Mouse (Mus musculus) E14TG2a.4 (cell line): ENCODE results near the gene Gabarapl2.

Experiments used
- CTCF ChIP-seq: conservative IDR thresholded peaks from 2 replicates; pipeline ENCODE4 v1.5.1; 2014; ENCODE audit warnings: low read length
- NANOG ChIP-seq: IDR thresholded peaks from 2 replicates; pipeline ENCODE4 v1.6.1; 2014; ENCODE audit warnings: borderline replicate concordance, low read length, mixed read lengths

GRCm38 (mm10) chr8:111943544-111943943 is 3.0 kb downstream of the Gabarapl2 start:
- TF ChIP-seq CTCF (no peak), NANOG (no peak)
